Mouse (Mus musculus) thymus, postnatal 36 days (tissue): ENCODE measurements at regions not wholly inside any gene's neighbourhood (a gene's known extent, or its start where the extent isn't known, plus 50 kb on each side); places are given as distances from the start of the nearest gene placed in this dataset.
"Not testable (repeated sequence)": the region's sequence is repeated elsewhere in the genome, so short reads cannot be mapped to it uniquely, and the experiment has no call there.

Source experiments
- DNase-seq, 2 experiments: peaks; one replicate each; pipeline ENCODE4 v3.0.0; 2022; ENCODE audit warnings: mixed read lengths in 2 of 2

DNA sequence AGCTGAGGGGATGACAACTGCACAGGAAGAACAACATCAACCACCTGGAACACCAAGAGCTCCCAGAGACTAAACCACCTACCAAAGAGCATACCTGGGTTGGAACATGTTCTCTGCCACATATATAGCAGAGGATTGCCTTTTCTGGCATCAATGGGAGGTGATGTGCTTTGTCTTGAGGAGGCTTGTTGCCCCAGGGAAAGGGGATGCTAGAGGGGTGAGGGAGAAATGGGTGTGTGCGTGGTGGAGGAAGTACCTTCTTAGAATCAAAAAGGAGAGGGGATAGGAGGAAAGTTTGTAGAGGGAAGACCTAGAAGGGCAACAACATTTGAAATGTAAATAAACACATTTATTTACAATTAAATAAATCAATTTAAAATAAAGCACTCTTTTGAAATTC, 358.5 kb upstream of the Pfkp start:
- DNase-seq = no peak

DNA sequence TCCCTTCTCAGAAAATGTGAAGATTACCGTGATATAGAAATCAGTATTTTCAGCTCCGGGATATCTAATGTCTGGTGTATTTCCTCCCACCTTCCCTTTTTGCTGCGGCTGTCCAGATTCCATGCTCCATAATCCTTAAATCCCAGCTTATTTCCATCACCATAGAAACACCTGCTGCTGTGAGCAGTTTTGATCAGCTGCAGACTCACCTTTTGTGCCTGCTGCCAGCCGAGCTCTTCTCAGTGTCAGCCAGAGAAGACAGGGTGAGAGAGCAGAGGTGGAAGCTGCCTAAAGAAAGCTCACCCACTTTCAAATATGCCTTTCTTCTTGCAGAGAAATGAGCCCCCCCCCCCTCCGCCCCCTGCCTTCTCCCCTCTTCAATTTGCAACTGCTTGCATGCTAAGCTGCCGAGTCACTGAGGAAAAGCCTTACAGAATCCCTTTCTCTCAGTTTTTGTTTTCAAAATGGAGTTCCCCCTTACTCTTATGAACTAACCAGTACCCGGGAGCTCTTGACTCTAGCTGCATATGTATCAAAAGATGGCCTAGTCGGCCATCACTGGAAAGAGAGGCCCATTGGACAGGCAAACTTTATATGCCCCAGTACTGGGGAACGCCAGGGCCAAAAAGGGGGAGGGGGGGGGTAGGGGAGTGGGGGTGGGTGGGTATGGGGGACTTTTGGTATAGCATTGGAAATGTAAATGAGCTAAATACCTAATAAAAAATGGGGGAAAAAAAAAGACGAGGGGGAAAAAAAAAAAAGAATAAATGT, 350.1 kb upstream of the Pfkp start:
- not testable (repeated sequence) for DNase-seq

GRCm38 (mm10) chr13:6998094-6998493, 349.5 kb upstream of the Pfkp start:
- DNase-seq = no peak

- no peak for DNase-seq
Measured at GRCm38 (mm10) chr13:6992323-6992994, 343.9 kb upstream of the Pfkp start.

- DNase-seq = no peak
Measured at GRCm38 (mm10) chr13:6991714-6992113, 343.1 kb upstream of the Pfkp start.

DNA sequence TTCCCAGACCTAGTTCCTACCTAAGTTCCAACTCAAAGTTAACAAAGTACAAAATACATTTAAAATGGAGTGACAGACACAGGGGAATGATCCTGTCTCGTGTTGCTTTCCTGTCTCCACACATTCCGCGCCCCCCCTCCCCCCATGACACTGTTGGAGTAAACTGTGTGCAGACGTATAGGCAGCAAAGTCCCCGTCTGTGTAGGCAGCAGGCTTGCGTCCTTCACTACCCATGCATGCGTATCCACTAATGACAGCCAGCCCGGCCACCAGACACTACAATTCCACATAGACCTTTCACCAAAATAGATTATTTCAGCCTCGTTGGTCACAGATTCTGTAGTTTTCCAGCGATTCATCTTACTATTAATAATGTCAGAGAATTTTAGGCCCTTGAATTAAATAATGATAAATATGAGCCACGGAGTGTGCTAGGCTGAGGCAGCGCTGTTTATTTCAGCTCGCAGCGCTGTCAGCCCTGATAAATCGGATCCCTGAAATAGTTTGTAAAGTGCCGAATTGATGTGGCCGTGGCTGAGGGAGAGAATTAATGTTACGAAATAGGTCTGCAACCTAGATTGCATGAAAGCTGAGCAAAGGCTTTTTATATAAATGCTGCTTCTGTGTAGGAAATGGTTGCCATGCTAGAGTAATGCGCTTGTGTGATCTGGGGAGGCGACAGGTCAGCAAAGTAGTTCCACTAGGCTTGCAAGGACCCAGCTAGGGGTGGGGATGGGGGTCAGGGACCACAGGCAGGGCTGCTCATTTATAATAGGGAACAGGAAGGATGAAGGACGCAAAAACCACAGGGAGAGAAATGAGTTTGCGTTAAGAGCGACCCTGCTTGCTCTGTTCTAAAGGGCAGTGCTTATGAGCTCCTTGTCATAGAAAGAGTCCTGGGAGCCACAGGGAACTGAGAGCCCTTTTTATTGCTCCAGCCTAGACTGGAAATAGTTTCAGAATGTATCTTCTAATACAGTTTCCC, 336.7 kb upstream of the Pfkp start:
- DNase-seq = no peak

- no peak for DNase-seq
Measured at GRCm38 (mm10) chr13:6955713-6956112, 307.1 kb upstream of the Pfkp start.

DNA sequence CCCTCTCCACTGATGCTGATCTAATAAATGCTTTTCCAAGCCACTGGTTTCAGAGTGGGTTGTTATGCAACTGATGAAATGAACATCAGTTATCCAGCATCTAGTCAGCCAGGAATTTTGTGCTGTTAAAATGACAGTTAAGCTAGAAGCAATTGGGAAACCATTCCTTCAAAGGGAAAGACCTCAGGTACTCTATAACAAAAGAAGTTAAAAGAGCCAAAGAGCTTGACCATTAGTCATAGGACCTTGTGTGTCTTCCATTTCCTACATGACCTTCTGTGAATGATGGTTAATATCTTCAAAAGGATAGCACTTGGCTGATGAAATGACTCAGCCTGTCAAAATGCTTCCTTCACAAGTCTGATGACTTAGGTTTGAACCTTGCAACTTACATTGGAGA, 275.6 kb upstream of the Pfkp start:
- no peak for DNase-seq

DNA sequence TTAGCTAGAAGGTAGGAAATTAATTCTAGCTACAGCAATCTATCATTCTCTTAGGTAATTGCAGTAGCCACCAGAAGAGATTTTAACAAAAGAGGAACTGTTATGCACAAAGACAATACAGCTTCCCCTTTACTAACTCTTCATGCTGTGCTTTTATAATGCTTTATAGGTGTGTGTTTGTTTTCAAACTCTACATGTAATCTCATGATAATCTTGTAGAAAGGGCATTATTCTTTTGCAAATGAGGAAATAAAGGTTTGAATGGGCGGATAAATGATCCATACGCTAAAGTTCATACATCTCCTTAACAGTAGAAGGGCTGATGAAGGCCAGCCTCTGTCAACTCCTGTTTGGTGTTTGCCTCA, 273.8 kb upstream of the Pfkp start:
- no peak for DNase-seq

DNA sequence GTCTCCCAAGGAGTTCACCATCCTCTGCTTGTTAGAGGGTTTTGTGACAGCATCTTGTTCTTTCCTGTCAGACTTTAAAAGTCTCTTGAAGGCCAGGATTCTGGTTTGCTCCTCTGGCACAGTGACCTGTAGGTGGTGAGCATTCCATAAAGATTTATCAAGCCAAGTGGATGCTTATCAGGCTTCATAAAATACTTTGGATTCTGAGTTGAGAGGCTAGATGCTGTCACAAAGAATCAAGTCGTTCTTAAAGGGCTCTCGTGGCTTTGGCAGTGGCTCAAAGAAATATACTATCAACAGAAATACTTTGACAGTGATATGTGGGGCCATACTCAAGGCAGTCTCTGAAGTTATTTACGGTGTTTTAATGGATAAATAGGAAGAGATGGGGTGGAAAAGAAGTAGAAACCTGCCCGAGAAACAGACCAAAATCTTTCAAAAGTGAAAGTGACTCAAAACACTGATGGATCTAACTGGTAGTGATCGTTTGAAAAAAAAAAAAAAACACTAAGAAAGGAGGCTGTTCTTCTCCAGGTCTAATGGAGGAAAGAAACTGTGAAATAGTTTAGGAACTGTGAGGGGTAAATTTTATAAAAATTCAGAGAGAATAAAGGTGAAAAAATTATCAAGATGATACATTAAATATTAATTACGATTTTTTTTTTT, 273.2 kb upstream of the Pfkp start:
- no peak for DNase-seq

GRCm38 (mm10) chr13:6906000-6906399, 257.4 kb upstream of the Pfkp start:
- no peak for DNase-seq

DNA sequence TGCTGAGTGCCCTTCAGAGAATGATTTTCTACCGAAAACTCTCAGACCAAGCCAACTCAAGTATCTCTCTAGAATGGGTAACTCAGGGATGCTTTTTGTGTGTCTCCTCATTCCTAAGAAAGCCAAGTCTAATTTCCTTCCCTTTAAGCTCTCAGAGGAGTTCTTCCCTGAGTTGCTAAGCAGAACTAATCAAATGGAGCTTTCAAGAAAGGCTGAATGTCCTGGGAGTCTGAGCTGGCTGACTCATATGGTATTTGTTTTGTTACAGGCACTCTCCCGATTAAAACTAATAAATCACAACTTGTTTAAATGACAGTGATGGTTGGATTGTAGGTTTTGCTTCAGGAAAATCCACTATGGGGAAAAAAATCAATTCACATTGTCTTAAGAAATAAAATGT, 253.1 kb upstream of the Pfkp start:
- DNase-seq = no peak

GRCm38 (mm10) chr13:6897666-6898065, 249.1 kb upstream of the Pfkp start:
- no peak for DNase-seq

DNA sequence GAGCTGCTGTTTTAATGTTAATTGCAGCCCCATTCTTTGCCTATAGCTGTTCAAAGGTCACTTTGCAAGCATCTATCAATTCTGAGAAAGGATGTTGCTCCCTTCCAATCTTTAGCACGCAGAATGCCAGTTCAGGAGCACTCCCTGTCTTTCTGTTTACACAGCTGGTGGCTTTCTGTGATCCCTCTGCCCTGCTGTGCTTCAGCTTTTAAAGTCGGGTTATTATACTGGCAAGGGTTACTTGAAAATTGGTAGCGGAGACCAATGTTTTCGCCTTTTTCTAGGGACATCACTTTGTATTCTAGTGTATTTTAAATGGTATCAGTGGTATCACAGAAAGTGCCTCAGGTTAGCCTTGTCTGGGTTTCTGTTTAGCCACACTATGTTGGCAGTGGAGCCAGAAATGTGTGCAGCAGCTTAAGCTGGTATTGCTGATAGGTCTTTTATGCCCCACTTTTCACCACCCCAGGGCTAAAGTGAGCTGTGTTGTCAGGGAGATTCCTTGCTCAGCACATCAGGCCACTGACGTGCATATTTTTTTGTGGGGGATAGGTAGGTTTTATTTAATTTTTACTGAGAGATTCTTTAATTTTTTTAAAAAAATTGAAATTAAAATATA, 243.0 kb upstream of the Pfkp start:
- no peak for DNase-seq

- not testable (repeated sequence) for DNase-seq
Measured at GRCm38 (mm10) chr13:6889446-6889845, 240.9 kb upstream of the Pfkp start.

DNA sequence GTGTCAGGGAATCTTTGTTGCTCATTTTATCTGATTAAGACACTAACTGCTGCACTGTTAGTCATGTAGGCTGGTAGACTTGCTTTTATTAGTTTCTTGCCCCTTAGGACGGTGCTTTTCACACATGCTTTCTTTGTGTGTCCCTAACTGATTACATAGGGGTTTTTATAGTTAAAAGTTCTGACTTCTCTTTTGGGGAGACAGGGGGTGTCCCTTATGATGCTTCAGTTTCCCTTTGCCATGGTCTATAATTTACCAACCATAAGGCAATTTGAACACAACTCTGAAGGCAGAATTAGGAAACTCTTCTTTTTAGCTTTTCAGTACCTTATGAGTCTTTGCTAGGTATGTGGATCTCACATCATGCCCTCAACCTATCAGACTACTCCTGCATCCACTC, 239.8 kb upstream of the Pfkp start:
- no peak for DNase-seq

DNA sequence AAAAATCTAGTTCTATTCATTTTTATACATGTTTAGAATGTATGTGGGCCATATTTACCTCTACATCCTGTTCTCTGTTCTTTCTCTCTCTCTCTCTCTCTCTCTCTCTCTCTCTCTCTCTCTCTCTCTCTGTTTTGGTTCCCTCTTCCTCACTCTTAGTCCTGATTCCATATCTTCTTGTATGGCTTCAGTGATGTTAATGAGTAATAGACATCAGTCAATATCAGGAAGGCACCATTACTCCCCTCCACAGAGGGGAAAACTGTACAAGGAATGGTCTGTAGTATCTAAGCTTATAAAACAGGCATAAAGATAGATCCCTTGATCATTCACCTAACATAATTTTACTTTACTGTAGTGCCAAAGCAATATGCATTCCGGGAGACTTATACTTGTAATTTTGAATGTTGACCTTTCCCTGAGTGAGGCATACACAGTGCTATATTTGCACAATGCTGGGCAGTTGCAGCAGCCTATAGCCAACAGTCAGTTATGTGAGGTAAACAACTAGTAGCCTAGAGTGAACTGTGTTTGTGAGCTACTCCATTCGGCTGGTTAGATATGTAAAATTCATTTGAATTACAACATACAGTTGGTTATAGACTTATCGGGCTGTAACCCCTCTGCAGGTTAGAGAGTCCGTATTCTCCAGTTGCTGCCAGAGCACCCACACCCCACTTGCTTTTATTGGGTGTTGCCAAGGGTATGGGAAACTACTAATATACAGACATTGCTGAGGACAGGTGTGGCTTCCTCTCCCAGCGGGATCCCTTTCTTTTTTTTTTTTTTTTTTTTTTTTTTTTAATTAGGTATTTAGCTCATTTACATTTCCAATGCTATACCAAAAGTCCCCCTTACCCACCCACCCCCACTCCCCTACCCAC, 228.7 kb upstream of the Pfkp start:
- DNase-seq = no peak

DNA sequence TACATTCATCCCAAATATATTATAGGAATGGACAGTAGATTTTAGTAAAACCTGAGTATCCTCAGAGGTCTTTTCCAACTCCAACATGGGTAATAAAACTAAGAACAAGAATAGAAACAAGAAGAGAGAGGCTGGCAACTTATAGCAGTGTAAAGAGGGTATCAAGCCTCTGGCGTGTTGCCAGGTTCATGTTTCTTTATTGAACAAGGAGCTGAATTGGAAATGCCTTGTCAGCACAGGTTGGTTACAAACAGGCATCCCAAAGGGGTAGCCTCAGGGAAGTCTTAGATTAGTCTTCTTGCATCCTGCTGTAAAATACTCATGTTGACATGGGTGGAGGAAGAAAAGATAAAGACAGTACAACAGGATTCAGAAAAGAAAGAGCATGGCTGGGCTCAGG, 213.6 kb upstream of the Pfkp start:
- no peak for DNase-seq

DNA sequence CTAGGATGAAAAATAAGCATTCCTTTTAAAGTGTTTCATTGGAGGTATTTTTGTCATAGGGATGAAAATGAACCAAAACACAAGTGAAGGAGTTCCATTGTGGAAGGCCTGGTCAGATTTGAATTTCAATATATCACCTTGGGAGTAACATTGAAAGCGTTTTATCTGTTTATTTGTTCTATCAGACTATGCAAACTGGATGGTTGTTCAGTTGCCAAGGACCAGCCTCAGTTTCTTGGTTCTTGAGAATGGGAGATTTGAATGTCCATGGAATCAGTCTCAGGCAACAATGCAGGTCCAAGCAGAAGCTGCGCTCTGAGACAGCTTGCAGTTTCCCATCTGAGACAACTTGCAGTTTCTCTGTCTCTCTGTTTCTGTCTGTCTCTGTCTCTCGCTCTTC, 211.0 kb upstream of the Pfkp start:
- DNase-seq = no peak

- no peak for DNase-seq
Measured at GRCm38 (mm10) chr13:6855199-6856148, 206.9 kb upstream of the Pfkp start.
